Mouse (Mus musculus) lung, postnatal 0 days (tissue): Measurements from ENCODE around the gene AA986860.

Experiments
- CTCF ChIP-seq: IDR thresholded peaks from 2 replicates; pipeline ENCODE4 v1.5.1; 2016; ENCODE audit warnings: antibody characterized with exemption, mild to moderate bottlenecking
- EP300 ChIP-seq: IDR thresholded peaks from 2 replicates; pipeline ENCODE4 v1.6.1; 2016; ENCODE audit warnings: antibody characterized with exemption, mild to moderate bottlenecking, control low read depth

DNA sequence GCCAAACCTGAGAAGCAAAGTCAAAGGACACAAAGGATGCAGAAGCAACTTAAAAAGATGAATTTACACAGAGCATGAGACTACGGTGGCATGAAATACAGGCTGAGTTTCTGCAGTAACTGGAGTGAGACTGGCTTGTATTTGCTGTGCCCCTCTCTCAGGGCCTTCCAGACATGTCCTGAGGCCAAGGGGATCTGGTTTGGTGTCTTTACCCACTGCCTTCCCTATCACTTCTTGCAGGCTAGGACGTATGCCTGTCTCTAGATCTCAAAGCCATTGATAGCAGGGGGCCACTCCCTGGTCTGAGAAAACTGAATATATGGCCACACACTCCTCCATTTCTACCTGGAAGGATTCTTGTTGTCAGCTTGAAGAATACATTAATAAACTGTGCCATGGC lies 12.4 kb downstream of the AA986860 start:
- no peak for TF ChIP-seq CTCF
- no peak for TF ChIP-seq EP300
